Mouse (Mus musculus): ENCODE measurements at regions not wholly inside any gene's neighbourhood (a gene's known extent, or its start where the extent isn't known, plus 50 kb on each side); places are given as distances from the start of the nearest gene placed in this dataset.
"Not testable (repeated sequence)": the region's sequence is repeated elsewhere in the genome, so short reads cannot be mapped to it uniquely, and the experiment has no call there.

DNA sequence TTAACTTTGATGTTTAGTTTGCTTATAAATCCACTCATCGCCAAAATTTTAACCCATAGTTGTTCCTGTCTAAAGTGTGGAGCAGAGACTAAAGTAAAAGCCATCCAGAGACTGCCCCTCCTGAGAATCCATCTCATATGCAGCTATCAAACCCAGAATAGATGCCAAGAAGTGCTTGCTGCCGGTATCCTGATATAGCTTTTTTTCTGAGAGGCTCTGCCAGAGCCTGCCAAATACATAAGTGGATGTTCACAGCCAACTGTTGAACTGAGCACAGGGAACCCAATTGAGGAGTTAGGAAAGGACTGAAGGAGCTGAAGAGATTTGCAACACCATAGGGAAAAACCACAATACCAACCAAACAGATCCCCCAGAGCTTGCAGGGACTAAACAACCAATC, 600.3 kb downstream of the Hdgfl1 start:
- ATAC-seq (replicated peaks in 1 of 2; ENCODE audit: insufficient read depth in 1 of 2, low FRiP score in 2 of 2, low TSS enrichment in 1 of 2, low read depth in 1 of 2, poor library complexity in 2 of 2, severe bottlenecking in 2 of 2) = no peak

DNA sequence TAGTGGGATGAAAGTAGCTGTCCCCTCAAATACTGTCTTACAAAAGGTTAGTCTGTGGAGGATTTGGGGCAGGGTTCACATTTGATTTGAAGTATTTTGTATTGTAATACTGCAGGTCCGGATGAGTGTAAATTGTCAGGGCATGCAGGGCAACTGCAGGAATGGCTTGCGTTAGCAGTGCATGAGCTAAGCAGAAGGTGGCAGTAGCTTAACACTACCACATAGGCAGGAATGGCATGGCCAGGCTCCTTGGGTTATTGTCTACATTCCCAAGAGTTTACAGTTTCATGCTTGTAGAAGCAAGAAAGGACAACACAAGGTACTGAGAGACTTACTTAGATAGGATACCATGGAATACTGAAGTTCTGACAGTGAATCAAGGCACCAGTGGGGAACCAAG, 611.3 kb downstream of the Hdgfl1 start:
- no peak for ATAC-seq (replicated peaks in 1 of 2; ENCODE audit: insufficient read depth in 1 of 2, low FRiP score in 2 of 2, low TSS enrichment in 1 of 2, low read depth in 1 of 2, poor library complexity in 2 of 2, severe bottlenecking in 2 of 2)

DNA sequence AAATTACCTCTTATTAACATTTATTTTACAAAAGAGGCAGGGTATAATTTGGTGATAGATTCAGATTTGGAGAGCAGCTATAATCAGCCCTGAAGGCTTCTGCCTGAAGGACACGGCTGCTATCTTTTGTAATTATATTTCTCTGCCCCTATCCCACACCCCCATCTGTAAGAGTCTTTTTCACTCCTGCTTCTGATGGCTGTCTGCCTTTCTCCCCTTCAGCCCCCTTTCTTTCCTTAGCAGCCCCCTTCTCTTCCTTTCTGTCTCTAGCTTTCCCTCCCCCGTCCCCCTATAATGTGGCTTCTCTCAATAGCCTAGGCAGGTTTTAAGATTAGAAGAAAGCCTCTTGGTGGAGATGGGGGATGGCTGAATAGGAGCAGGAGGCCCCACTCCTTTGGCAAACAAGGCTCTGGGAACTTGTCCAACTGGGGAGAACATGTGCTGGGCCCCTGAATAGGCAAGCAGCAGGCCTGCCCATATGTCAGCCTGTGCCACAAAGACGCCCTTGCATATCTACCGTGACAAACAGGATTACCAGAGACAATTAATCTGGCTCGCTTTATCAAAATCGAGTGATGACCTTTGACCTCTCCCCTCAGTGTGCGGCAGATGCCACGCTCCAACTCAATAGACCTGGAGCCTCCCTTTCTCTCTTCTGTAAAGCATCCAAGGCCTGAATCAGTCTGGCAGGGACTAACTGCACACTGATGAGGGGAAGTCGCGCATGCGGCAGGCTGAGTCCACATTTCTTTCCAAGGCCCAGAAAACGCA, 615.1 kb downstream of the Hdgfl1 start:
- no peak for ATAC-seq (replicated peaks in 1 of 2; ENCODE audit: insufficient read depth in 1 of 2, low FRiP score in 2 of 2, low TSS enrichment in 1 of 2, low read depth in 1 of 2, poor library complexity in 2 of 2, severe bottlenecking in 2 of 2)

DNA sequence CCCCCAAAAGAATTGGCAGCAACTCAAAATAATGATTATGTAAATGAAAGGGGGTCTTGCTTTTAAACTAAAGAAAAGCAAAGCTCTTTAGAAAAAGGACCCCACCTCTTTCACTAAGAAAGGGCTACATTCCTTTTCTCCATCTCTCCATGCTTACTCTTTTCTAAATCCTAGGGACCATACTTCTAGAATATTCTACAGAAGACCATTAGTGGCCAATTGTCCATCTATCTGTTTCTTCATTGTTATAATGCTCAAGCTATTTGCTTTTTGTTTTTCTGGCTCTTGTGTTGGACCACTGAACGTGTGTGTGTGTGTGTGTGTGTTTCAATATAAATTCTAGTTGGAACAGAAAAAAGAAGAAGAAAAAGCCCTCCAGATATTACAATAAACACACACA, 615.7 kb downstream of the Hdgfl1 start:
- no peak for ATAC-seq (replicated peaks in 1 of 2; ENCODE audit: insufficient read depth in 1 of 2, low FRiP score in 2 of 2, low TSS enrichment in 1 of 2, low read depth in 1 of 2, poor library complexity in 2 of 2, severe bottlenecking in 2 of 2)

DNA sequence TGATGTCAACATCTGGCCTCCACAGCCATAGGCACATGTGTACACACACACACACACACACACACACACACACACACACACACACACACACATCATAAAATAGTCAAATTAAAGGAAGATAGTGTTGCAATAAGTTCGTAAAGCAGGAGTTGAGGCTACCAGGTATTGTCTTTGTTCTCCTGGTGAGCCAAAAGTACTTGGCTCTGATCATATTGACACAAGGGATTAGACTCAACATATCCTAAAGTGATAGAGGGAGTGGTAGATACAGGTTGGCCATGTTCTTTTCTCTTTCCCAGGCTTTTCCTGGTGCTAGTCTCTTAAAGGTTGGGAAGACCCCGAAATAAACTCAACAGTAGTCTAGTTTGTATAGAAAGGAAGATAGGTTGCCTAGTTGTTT, 616.9 kb downstream of the Hdgfl1 start:
- ATAC-seq (replicated peaks in 1 of 2; ENCODE audit: insufficient read depth in 1 of 2, low FRiP score in 2 of 2, low TSS enrichment in 1 of 2, low read depth in 1 of 2, poor library complexity in 2 of 2, severe bottlenecking in 2 of 2) = no peak

DNA sequence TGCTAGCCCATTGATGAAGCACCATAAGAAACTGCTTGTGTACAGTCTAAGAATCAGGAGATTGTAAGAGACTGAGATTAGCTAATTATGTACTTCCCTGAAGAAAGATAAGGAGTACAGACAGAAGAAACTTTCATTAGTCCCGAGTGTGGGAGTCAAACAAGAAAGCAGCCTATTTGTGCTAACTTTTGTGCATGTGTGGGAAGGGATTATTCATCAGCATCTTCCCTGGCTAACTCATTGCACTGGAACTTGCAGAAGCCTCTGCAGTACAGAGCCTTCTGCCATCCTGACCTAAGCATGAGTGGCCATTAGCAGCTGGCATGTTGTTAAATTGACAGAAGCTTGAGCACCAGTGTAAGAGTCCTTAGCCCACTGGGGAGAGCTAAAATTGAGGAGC, 619.5 kb downstream of the Hdgfl1 start:
- ATAC-seq (replicated peaks in 1 of 2; ENCODE audit: insufficient read depth in 1 of 2, low FRiP score in 2 of 2, low TSS enrichment in 1 of 2, low read depth in 1 of 2, poor library complexity in 2 of 2, severe bottlenecking in 2 of 2) = no peak

DNA sequence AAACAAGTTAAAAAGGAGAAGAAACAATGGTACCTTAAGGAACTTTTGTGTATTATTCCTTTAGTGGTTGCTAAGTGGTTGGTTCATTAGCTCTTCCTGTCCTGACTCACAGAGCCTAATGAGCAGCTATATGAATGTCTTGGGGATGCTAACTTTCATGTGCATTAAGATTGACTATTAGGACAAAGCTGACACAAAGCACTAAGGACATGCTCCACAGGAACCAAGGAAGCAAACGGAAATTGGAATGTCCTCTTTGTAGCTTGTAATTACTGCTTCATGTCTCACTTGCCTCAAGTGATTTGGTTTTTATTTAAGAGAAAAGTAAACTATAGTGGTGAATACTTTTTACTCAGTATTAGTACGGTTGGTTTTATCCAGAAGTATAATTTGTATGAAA, 627.2 kb downstream of the Hdgfl1 start:
- no peak for ATAC-seq (replicated peaks in 1 of 2; ENCODE audit: insufficient read depth in 1 of 2, low FRiP score in 2 of 2, low TSS enrichment in 1 of 2, low read depth in 1 of 2, poor library complexity in 2 of 2, severe bottlenecking in 2 of 2)

DNA sequence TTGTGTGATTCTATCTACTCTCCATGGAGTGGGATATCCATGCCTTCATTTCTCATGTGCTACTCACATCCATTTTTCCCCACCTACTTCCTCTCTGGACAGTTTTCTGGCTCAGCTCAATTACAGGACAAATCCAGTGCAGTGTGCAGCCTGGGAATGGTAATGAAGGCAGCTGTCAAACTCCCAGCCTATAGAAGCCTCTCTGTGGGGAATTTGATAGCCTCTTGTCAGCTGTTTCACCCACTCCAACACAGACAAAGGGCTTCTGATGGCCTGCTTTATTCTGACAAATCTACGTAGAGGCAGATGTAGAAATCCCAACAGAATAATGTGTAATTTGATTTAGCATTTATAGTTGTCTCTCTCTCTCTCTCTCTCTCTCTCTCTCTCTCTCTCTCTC, 650.6 kb downstream of the Hdgfl1 start:
- ATAC-seq (replicated peaks in 1 of 2; ENCODE audit: insufficient read depth in 1 of 2, low FRiP score in 2 of 2, low TSS enrichment in 1 of 2, low read depth in 1 of 2, poor library complexity in 2 of 2, severe bottlenecking in 2 of 2) = no peak

DNA sequence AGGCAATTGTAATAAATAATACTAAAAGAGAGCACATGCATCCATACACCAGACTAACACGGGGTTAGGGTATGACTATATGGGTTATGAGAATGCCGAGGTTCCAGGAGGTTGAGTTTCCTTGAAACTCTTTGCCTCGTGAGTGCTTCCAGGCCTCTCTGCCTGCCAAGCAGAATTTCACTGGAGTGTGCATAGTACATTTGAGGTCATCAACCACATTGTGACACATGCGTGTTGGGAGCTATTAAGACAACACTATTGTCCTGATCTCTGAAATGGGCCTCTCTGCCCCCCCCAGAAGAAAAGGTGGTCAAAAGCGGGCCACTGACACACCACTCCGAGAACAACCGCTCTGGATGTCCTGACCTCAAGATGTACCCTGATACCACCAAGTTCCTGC, 655.8 kb downstream of the Hdgfl1 start:
- no peak for ATAC-seq (replicated peaks in 1 of 2; ENCODE audit: insufficient read depth in 1 of 2, low FRiP score in 2 of 2, low TSS enrichment in 1 of 2, low read depth in 1 of 2, poor library complexity in 2 of 2, severe bottlenecking in 2 of 2)

DNA sequence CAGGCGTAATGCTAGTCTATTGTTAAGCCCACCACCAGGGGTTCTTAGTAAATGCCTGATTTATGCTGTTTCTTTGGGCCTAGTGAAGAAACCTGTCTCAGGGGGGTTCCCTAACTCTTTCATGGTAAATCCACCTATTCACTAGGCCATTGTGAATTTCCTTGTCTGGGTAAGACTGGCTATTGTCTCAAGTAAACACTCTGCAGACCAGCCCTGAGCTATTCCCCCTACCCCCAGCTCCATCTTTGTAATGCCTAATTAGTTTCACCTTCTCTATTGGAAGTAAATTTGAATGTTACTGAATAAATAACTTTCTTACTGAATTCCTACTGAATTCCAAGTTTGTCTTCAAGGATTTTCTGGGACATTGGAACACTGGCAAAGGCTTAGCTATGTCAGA, 656.2 kb downstream of the Hdgfl1 start:
- not testable (repeated sequence) for ATAC-seq (replicated peaks in 1 of 2; ENCODE audit: insufficient read depth in 1 of 2, low FRiP score in 2 of 2, low TSS enrichment in 1 of 2, low read depth in 1 of 2, poor library complexity in 2 of 2, severe bottlenecking in 2 of 2)

DNA sequence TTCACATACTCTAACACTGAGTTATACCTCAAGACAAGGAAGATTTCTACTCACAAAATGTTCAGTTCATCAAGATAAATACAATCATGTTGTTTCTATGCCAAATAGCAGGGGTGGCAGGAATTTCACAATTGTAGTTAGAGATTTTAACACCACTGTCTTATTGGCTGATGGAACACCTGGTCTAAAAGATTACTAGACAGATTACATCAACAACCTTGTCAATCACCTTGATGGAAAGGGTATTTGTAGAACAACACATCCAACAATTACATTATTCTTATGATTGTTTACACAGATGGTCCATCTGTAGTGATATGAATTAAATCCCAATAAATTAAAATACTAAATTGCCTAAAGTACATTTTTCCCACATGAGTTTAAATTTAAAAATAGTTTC, 657.4 kb downstream of the Hdgfl1 start:
- ATAC-seq (replicated peaks in 1 of 2; ENCODE audit: insufficient read depth in 1 of 2, low FRiP score in 2 of 2, low TSS enrichment in 1 of 2, low read depth in 1 of 2, poor library complexity in 2 of 2, severe bottlenecking in 2 of 2) = no peak

DNA sequence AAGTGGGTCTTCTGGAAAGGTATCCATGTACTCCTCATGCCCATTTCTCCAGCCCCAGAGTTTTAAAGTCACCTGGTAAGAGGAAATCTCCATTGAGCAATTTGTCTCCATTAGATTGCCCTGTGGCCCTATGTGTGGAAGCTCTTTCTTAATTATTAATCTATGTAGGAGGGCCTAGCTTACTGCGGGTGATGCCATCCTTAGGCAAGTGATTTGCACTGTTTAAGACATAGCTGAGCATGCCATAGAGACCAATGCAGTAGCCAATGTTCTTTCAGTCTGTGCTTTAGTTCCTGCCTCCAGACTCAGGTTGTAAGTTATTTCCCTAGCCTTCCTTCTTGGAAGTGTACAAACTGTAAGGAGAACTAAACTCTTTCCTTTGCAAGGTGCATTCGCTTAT, 661.0 kb downstream of the Hdgfl1 start:
- no peak for ATAC-seq (replicated peaks in 1 of 2; ENCODE audit: insufficient read depth in 1 of 2, low FRiP score in 2 of 2, low TSS enrichment in 1 of 2, low read depth in 1 of 2, poor library complexity in 2 of 2, severe bottlenecking in 2 of 2)

DNA sequence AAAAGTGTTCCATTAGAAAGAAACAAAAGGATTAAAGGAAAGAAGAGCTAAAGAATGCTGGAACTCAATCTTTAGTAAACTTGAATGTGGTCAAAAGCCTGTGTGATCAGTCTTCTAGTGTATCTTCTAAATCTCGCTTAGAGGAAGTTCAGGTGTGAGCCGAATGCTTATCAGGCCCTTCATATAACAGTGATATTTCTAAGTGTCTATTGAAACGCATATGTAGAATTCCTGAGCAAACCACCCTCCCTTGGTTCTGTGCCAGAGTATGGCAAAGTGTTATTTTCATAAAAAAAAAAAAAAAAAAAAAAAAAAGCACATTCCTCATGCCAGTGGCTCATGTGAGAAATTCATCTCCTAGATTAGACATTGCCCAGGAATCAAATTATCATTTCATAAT, 681.2 kb downstream of the Hdgfl1 start:
- ATAC-seq (replicated peaks in 1 of 2; ENCODE audit: insufficient read depth in 1 of 2, low FRiP score in 2 of 2, low TSS enrichment in 1 of 2, low read depth in 1 of 2, poor library complexity in 2 of 2, severe bottlenecking in 2 of 2) = no peak

DNA sequence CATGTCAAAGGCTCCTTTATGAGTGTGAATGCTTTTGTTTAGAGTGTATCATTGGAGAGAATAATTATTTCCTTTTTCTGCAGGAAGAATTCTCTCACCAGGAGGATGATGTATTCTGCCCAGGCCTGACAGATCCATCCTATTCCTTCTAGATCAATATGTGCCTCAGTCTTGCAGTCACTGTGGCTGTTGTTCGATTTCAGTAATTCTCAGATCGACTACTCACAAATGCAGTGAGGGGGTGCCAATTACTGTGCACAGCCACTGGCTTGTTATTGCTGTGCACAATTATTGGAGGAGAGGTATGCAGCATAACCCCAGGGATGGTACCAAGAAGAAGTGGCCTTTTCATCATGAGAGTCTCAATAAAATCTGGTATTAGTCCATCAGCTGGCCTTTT, 689.2 kb downstream of the Hdgfl1 start:
- no peak for ATAC-seq (replicated peaks in 1 of 2; ENCODE audit: insufficient read depth in 1 of 2, low FRiP score in 2 of 2, low TSS enrichment in 1 of 2, low read depth in 1 of 2, poor library complexity in 2 of 2, severe bottlenecking in 2 of 2)

DNA sequence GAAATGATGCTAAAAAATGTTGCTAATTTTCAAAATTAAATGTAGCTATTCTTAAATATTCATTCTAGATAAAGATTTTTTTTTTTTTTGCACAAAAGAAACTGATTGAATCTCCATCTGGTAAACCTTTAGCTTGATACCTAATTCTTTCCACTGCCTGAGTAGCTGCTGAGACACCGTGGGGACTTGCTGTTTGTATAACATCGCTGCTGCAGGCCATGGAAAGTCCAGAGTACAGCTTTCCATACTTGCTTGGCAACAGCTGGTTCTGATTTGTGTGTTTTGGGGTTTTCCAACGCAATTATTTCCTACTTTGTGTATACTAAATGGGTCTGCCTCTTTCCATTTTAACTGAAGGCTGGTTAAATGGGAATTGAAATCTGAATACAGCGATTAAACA, 689.7 kb downstream of the Hdgfl1 start:
- no peak for ATAC-seq (replicated peaks in 1 of 2; ENCODE audit: insufficient read depth in 1 of 2, low FRiP score in 2 of 2, low TSS enrichment in 1 of 2, low read depth in 1 of 2, poor library complexity in 2 of 2, severe bottlenecking in 2 of 2)

DNA sequence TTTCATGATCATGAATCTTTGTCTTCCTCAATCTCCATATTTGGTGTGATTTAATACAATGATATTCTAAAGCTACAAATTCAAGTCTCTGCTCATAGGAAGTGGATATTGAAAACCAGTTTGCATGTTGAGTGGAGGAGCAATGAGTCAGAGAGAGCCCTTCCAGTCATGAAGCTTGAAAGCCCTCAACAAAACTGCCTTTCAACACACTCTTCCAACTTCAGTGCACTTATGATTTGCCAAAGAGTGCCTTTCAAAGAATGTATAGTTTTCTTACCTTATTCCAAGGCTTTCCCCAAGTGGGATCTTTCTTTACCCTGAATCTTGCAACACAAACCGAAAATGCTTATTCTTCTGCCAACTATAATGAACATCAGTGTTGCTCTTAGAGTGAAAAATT, 690.6 kb downstream of the Hdgfl1 start:
- no peak for ATAC-seq (replicated peaks in 1 of 2; ENCODE audit: insufficient read depth in 1 of 2, low FRiP score in 2 of 2, low TSS enrichment in 1 of 2, low read depth in 1 of 2, poor library complexity in 2 of 2, severe bottlenecking in 2 of 2)

DNA sequence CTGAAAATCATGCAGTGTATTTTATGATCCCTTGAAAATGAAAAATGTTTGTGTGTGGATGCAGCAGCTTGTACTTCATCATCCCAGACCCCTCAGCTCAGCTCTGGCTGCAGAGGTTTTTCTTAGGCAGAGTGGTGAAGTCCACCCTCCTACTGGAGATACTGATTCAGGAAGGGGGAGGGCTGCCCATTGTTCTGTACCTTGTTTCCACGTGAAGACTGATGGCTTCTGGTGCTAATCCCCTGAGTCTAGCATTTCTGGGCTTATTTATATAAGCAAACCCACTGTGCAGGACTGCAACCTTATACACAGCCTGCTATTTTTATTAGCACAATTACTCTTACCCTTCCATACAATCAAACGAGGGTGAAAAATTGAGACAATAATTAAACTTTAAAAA, 708.6 kb downstream of the Hdgfl1 start:
- no peak for ATAC-seq (replicated peaks in 1 of 2; ENCODE audit: insufficient read depth in 1 of 2, low FRiP score in 2 of 2, low TSS enrichment in 1 of 2, low read depth in 1 of 2, poor library complexity in 2 of 2, severe bottlenecking in 2 of 2)

DNA sequence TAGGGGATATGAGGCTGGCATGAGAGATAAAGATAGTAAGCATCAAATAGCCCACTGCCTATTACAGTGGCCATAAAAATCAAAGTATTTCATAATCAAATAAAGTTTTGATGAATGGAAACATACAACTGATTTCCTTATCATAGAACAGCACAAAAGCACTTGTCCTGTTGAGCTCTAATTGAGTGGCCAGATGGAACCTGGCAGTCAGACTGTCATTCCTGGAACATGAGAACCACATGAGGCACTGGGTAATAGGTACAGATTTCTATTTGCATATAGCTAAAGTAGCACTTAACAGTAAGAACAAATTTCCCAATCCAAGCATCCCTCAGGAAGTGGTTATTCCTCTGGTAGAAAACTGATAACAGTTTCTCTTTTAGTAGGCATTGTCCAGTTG, 732.3 kb downstream of the Hdgfl1 start:
- ATAC-seq (replicated peaks in 1 of 2; ENCODE audit: insufficient read depth in 1 of 2, low FRiP score in 2 of 2, low TSS enrichment in 1 of 2, low read depth in 1 of 2, poor library complexity in 2 of 2, severe bottlenecking in 2 of 2) = no peak

DNA sequence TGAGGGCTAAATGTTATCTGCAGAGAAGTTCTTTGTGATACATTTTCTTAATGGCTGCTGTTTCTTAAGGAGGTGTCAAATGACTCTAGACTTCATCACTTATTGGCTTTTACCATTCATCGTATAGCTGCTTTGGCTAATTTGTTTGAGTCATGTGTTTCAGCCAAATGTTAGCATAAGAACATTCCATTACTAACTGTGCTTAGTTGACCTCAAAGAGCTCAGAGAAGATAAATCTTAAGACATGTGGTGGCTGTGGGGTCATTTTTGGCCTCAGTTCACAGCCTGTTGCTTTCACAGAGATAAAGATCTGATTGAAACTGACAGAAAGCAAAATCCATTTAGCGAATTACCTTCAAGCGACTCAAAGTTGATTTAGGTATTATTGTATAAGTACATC, 743.6 kb downstream of the Hdgfl1 start:
- no peak for ATAC-seq (replicated peaks in 1 of 2; ENCODE audit: insufficient read depth in 1 of 2, low FRiP score in 2 of 2, low TSS enrichment in 1 of 2, low read depth in 1 of 2, poor library complexity in 2 of 2, severe bottlenecking in 2 of 2)

DNA sequence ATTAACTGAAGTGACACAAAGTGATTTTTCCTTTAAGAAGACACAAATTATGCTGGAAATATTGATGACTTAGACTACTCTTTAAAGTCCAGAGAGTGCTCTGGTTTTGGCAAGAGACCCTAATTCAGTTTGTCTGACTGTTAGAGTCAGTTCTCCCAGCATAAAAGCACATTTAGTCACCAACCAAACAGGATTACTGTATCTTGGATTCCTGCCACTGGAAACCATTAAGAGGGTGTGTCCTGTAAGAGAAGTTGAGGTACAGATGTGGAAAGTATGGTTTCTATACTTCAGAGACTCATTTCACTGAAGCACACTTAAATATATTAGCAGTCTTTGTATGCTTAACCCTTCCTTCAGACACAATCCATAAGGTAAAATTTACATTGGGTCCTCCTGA, 745.3 kb downstream of the Hdgfl1 start:
- no peak for ATAC-seq (replicated peaks in 1 of 2; ENCODE audit: insufficient read depth in 1 of 2, low FRiP score in 2 of 2, low TSS enrichment in 1 of 2, low read depth in 1 of 2, poor library complexity in 2 of 2, severe bottlenecking in 2 of 2)

Data from hematopoietic stem cell, adult 5-6 weeks (primary cell).